Mouse (Mus musculus) lung, adult 2 months (tissue): ENCODE data around the gene S100a13.

Source experiments
- CTCF ChIP-seq: fragments of 200-500 bp; IDR thresholded peaks from 2 replicates; pipeline ENCODE4 v1.5.1; 2011; ENCODE audit warnings: mild to moderate bottlenecking, low read length, control low read depth; ENCODE audit not compliant: insufficient read depth
- POLR2A ChIP-seq: fragments of 200-500 bp; IDR thresholded peaks from 2 replicates; pipeline ENCODE4 v1.6.1; 2011; ENCODE audit warnings: low read depth, mild to moderate bottlenecking, control low read depth, low read length, borderline replicate concordance; ENCODE audit errors: extremely low read depth

DNA sequence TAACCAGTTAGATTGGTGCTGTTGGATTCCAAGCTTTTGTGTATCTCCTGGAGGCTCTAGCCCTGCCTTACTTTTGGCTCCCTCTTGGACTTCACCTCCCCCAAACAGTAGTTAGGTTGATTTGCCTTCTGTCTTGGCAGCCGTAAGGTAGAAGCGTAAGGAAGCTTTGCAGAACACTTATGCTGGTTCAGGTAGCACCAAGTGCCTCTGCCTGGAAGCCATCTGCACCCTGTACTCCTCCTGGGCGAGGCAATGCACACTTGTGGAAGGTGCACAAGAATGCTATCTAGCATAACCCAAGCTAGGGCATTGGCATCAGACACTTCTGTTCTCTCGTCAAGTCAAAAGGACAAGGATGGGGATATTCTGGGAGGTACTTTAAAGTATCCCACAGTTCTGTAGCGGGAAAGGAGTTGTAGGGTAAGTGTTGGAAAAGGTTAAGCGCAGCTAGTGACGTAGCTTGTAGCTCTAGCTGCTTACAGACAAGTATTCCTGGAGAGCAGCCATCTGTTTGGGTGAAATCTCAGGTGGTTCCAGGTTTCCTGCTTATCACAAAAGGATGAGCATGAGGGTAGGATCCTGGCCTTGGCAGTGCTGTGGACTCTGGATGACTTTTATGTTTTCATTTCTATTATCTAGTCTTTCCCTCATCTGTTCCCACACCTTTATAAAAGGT, 18.2 kb upstream of the S100a13 start:
- TF ChIP-seq CTCF: no peak
- no peak for TF ChIP-seq POLR2A
